Mouse (Mus musculus): ENCODE data around the gene Rangrf.

GRCm38 (mm10) chr11:68966554-68966953 is 8.4 kb downstream of the Rangrf start:
- TF ChIP-seq CTCF (IDR thresholded peaks at IDR 0.05; ENCODE audit: control insufficient read depth, insufficient read depth, low read length) (no peak), POLR2A (IDR thresholded peaks at IDR 0.05; ENCODE audit: borderline replicate concordance, control insufficient read depth, low read depth, low read length) (no peak)
